Mouse (Mus musculus) C2C12 (cell line): Measurements from ENCODE around the gene Fbxo46.

Experiments
- CEBPB ChIP-seq: IDR thresholded peaks from one replicate; pipeline ENCODE4 v1.6.1; 2011; ENCODE audit warnings: low read depth, mild to moderate bottlenecking, control low read depth, moderate library complexity
- CTCF ChIP-seq: IDR thresholded peaks from one replicate; pipeline ENCODE4 v1.5.1; 2011; ENCODE audit not compliant: control insufficient read depth, insufficient read depth, insufficient read length
- FOSL1 ChIP-seq: IDR thresholded peaks from one replicate; pipeline ENCODE4 v1.8.0; 2011; ENCODE audit warnings: mild to moderate bottlenecking, low read length; ENCODE audit not compliant: poor library complexity, insufficient read depth, severe bottlenecking
- MAX ChIP-seq: IDR thresholded peaks from one replicate; pipeline ENCODE4 v1.6.1; 2011; ENCODE audit warnings: mild to moderate bottlenecking, control low read depth
- MYOD1 ChIP-seq: IDR thresholded peaks from one replicate; pipeline ENCODE4 v1.6.1; 2011; ENCODE audit warnings: low read depth; ENCODE audit not compliant: control insufficient read depth, insufficient read length
- MYOG ChIP-seq: IDR thresholded peaks from one replicate; pipeline ENCODE4 v1.6.1; 2011; ENCODE audit not compliant: control insufficient read depth, insufficient read length; ENCODE audit errors: extremely low read depth
- USF1 ChIP-seq: IDR thresholded peaks from one replicate; pipeline ENCODE4 v1.6.1; 2011; ENCODE audit warnings: low read depth, mild to moderate bottlenecking, control low read depth, moderate library complexity

GRCm38 (mm10) chr7:19172874-19173273, 53.2 kb downstream of the Fbxo46 start:
- TF ChIP-seq CTCF (peak; percentile 19), CEBPB (no peak), MAX (no peak), FOSL1 (no peak), MYOD1 (no peak), USF1 (no peak), MYOG (no peak)
